Mouse (Mus musculus) brown adipose tissue, adult 24 weeks (tissue): ENCODE data around the gene Tspan32. TPM values are rescaled to one million over a fixed set of nuclear protein-coding genes. Genes with fewer than 3 reads are reported as not detected.
A peak's percentile ranks its signal among the peaks of the same experiment; 100 is the strongest.

ENCODE experiments used
- H3K27ac ChIP-seq: fragments of 200-500 bp; replicated peaks from 2 replicates; pipeline ENCODE4 v1.5.1; 2012; ENCODE audit warnings: low read depth, mild to moderate bottlenecking, low read length
- H3K4me1 ChIP-seq: fragments of 200-500 bp; 2 replicates; pipeline ENCODE4 v1.6.1; 2012; ENCODE audit warnings: low read length, mixed read lengths; ENCODE audit not compliant: control insufficient read depth, insufficient read depth, insufficient read length
- H3K4me3 ChIP-seq: fragments of 200-500 bp; 2 replicates; pipeline ENCODE4 v1.5.1; 2012; ENCODE audit warnings: low read depth, mild to moderate bottlenecking, low read length, moderate library complexity; ENCODE audit not compliant: insufficient read depth
- polyA plus RNA-seq: library from polyadenylated mRNA; stranded (reverse); fragments of >200 nt; gene quantifications from 2 replicates; pipeline ENCODE4 v1.2.4, GENCODE M21; 2012; ENCODE audit not compliant: missing spikeins, insufficient read depth, insufficient read length

The Tspan32 gene
- polyA plus RNA-seq, 1 experiment = 0.83 TPM

DNA sequence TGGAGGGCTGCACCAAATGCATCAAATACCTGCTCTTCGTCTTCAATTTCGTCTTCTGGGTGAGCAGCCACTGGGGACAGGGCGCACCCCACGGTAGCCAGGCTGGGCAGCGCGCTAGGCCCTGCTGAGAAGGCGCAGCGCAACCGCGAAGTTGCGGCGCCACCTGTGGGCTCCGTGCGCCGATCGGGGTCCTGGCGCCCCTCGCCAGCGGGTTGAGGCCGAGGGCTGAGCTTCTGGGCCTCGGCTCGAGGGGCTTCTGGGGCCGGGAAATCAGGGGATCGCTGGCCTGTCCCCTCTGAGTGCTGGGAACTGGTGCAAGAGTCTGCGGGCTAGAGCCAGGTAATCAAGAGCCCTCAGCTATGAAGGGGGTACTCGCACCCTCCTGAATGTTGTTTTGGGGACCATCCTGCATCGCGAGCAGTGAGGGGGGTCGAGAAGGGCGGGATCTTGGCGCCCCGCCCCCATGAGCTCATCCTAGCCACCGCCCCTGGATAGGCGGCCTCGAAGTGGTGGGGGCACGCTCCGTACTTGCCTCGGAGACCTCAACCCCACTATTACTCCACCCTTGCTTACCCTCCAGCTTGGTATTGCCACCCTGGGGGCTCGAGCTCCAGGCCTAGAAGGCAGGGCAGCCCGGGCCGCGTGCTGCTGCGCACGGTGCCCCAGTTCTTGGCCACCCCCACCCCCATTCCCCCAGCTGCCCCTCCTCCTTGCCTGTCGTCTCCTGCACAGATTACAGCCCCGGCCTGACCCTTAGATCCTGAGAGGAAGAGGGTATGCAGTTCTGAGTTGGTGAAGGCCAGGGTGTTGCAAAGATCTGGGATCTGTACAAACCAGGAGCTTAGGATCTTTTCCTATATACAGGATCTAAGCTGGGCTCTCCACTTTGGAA lies 48.4 kb downstream of the Tspan32 start:
- Histone ChIP-seq H3K27ac (peak overlapping the region; percentile 93), H3K4me1 (peaks cover 51% of the 10 kb centered on the region), H3K4me3 (peak overlapping the region; percentile 93)

GRCm38 (mm10) chr7:143053961-143054611 lies 49.2 kb downstream of the Tspan32 start:
- Histone ChIP-seq H3K4me3 (peak overlapping the region; percentile 93), H3K27ac (peak overlapping the region; percentile 97), H3K4me1 (peaks cover 57% of the 10 kb centered on the region)

DNA sequence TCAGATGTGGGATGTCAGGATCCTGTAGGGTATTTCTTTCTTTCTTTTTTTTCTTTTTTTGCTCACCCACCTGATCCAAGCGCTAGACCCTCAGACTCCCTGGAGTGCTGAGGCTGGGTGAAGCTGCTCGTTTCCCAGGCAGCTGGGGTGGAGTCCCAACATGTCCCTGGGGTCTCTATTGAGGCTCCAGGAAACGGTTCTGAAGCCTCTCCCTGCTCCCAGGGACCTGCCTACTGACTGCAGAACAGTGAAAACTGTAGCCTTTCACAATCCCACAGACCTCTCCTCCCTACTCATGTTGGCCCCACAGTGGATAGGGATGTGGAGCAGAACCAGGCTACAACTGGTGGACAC lies 49.7 kb downstream of the Tspan32 start:
- Histone ChIP-seq H3K4me3 (peak overlapping the region; percentile 93), H3K27ac (peak overlapping the region; percentile 97), H3K4me1 (peaks cover 53% of the 10 kb centered on the region)

- Histone ChIP-seq H3K4me1 (peaks cover 53% of the 10 kb centered on the region), H3K27ac (peak overlapping the region; percentile 97), H3K4me3 (peak overlapping the region; percentile 93)
Observed at GRCm38 (mm10) chr7:143055001-143055400, 50.2 kb downstream of the Tspan32 start.

GRCm38 (mm10) chr7:143055499-143056186 lies 50.8 kb downstream of the Tspan32 start:
- Histone ChIP-seq H3K4me3 (peak overlapping the region; percentile 93), H3K4me1 (peaks cover 51% of the 10 kb centered on the region), H3K27ac (peak overlapping the region; percentile 97)

- Histone ChIP-seq H3K4me1 (peaks cover 55% of the 10 kb centered on the region), H3K4me3 (peak overlapping the region; percentile 93), H3K27ac (peak overlapping the region; percentile 97)
Observed at GRCm38 (mm10) chr7:143057023-143057422, 52.2 kb downstream of the Tspan32 start.

DNA sequence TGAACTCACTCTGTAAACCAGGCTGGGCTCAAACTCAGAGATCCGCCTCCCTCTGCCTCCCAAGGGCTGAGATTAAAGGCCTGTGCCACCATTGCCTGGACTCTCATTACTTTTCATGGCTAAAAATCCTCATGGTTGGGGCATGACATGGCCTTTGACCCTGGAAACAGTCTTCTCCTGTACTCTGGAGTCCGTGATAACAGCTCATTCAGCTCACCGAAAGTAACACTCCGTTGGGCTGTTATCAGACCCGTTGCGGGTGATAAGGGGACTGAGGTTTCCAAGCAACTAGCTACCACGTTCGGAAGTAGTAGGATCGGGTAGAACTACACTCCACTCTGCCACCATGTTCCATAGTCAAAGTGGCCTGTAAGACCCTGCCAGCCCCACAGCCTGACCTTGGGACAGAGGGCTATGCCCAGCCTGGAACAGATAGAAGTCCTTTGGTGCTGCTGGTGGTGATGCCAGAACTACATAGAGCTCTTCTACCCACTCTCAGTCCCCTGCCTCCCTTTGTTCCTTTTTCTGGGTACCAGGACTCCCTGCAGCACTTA lies 52.9 kb downstream of the Tspan32 start:
- H3K4me1 ChIP-seq = peaks cover 57% of the 10 kb centered on the region
- H3K27ac ChIP-seq = peak overlapping the region; percentile 97
- H3K4me3 ChIP-seq = peak overlapping the region; percentile 93

DNA sequence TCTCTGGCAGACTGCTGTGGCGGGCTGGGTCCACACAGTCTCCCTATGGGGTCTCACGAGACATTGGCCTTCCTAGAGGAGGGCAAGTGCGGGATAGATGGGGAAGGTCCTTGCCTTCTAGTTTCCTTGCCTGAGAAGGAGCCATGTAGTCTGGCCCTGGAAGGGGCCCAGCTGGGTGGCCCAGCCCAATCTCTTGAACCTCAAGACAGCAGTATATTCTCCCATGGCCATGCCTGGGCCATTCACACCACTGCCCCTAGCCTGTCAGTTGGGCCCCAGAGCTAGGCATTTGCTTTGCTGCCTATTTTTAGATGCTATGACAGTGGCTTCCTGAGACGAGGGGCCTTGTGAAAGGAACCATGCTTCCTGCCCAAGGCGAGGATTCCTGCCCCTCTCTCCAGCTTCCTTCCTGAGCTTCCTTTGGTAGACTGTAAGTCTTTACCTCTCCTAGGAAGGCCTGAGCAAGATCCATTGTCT lies 53.4 kb downstream of the Tspan32 start:
- Histone ChIP-seq H3K4me3 (peak overlapping the region; percentile 93), H3K4me1 (peaks cover 57% of the 10 kb centered on the region), H3K27ac (peak overlapping the region; percentile 97)

GRCm38 (mm10) chr7:143059202-143059870 lies 54.5 kb downstream of the Tspan32 start:
- H3K4me3 ChIP-seq = 0 out of 2 replicates have a peak overlapping the region, but pooled peaks have one; percentile 10
- H3K27ac ChIP-seq = peak overlapping the region; percentile 97
- peaks cover 57% of the 10 kb centered on the region for H3K4me1 ChIP-seq

GRCm38 (mm10) chr7:143062704-143063103 lies 57.9 kb downstream of the Tspan32 start:
- peak overlapping the region; percentile 15; the same call in 1 of the 2 replicates for H3K27ac ChIP-seq
- peaks cover 28% of the 10 kb centered on the region for H3K4me1 ChIP-seq
- no peak overlapping the region for H3K4me3 ChIP-seq

DNA sequence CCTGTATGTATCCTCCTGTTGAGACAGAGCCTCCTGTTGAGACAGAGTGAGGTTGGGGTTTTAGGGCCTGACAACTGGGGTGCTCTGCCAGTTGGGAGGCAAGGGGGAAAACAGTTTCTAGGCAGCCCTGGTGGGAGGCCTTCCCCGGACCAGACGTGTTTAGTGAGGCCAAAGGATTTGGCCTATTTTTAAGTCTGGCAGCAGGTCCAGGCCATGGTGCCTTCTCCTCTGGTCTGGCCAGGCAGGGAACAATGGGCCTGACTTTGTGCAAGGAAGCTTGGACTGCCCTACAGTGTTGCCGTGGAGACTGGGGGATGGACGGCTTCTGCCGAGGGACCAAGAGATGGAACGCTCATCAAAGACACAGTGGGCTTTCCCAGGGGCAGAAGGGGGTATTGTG lies 59.4 kb downstream of the Tspan32 start:
- peaks cover 26% of the 10 kb centered on the region for H3K4me1 ChIP-seq
- no peak overlapping the region for H3K4me3 ChIP-seq
- no peak overlapping the region for H3K27ac ChIP-seq

- Histone ChIP-seq H3K27ac (no peak overlapping the region), H3K4me3 (no peak overlapping the region), H3K4me1 (peaks cover 27% of the 10 kb centered on the region)
Observed at GRCm38 (mm10) chr7:143065692-143066091, 60.8 kb downstream of the Tspan32 start.

GRCm38 (mm10) chr7:143067469-143067868 lies 62.6 kb downstream of the Tspan32 start:
- Histone ChIP-seq H3K27ac (peak overlapping the region; percentile 82; the same call in 1 of the 2 replicates), H3K4me1 (peaks cover 18% of the 10 kb centered on the region), H3K4me3 (no peak overlapping the region)

GRCm38 (mm10) chr7:143067897-143068296 lies 63.1 kb downstream of the Tspan32 start:
- no peak overlapping the region for H3K4me3 ChIP-seq
- peaks cover 17% of the 10 kb centered on the region for H3K4me1 ChIP-seq
- peak overlapping the region; percentile 82 for H3K27ac ChIP-seq
